Mouse (Mus musculus) heart, postnatal 0 days (tissue): ENCODE measurements around the gene Mn1. TPM values are rescaled to one million over a fixed set of nuclear protein-coding genes. Genes with fewer than 3 reads are reported as not detected.

ENCODE experiments used
- ATAC-seq: fragments of 200-750 bp; cut with Nextera tagmentation; 2 replicates; pipeline ENCODE4 v1.8.0; 2017; ENCODE audit warnings: low read depth, moderate number of reproducible peaks, moderate library complexity; ENCODE audit not compliant: insufficient read depth
- DNase-seq: peaks from one replicate; pipeline ENCODE4 v3.0.0-alpha.2; 2016; ENCODE audit warnings: low spot score
- H3K27ac ChIP-seq: fragments of 300-500 bp; sonication (generic); 2 replicates; pipeline ENCODE4 v1.5.1; 2014; ENCODE audit warnings: low read depth, mild to moderate bottlenecking
- H3K27me3 ChIP-seq: fragments of 300-500 bp; sonication (generic); 2 replicates; pipeline ENCODE4 v1.6.1; 2014; ENCODE audit warnings: low read length, mixed read lengths; ENCODE audit not compliant: control insufficient read depth, insufficient read depth
- H3K36me3 ChIP-seq: fragments of 300-500 bp; sonication (generic); replicated peaks from 2 replicates; pipeline ENCODE4 v1.6.1; 2014; ENCODE audit warnings: low read length, mixed read lengths; ENCODE audit not compliant: control insufficient read depth, insufficient read depth
- H3K4me1 ChIP-seq: fragments of 300-500 bp; sonication (generic); 2 replicates; pipeline ENCODE4 v1.6.1; 2014; ENCODE audit warnings: antibody characterized with exemption; ENCODE audit not compliant: control insufficient read depth, insufficient read depth
- H3K4me2 ChIP-seq: fragments of 300-500 bp; sonication (generic); 2 replicates; pipeline ENCODE4 v1.6.1; 2014; ENCODE audit warnings: low read depth, mild to moderate bottlenecking, low read length, moderate library complexity
- H3K4me3 ChIP-seq: fragments of 300-500 bp; sonication (generic); 2 replicates; pipeline ENCODE4 v1.5.1; 2014; ENCODE audit warnings: low read depth, low read length
- H3K9ac ChIP-seq: fragments of 300-500 bp; sonication (generic); replicated peaks from 2 replicates; pipeline ENCODE4 v1.6.1; 2014; ENCODE audit warnings: low read depth, low read length, mixed read lengths
- H3K9me3 ChIP-seq: fragments of 300-500 bp; sonication (generic); replicated peaks from 2 replicates; pipeline ENCODE4 v1.6.1; 2016; ENCODE audit warnings: low read length; ENCODE audit not compliant: control insufficient read depth
- CTCF ChIP-seq: IDR thresholded peaks from 2 replicates; pipeline ENCODE4 v1.5.1; 2016; ENCODE audit warnings: antibody characterized with exemption, control low read depth, low read depth
- EP300 ChIP-seq: IDR thresholded peaks from 2 replicates; pipeline ENCODE4 v1.6.1; 2016; ENCODE audit warnings: antibody characterized with exemption, low read depth
- WGBS: fragments of 180-500 bp; shearing (Covaris S2); extraction: QIAGEN DNeasy Blood & Tissue Kit; methylation state at CpG from one replicate; pipeline ENCODE4 v1.1.7; 2014; 5-methylcytosine and 5-hydroxymethylcytosine counted together
- polyA plus RNA-seq: library from polyadenylated mRNA; unstranded; fragments of >200 nt; fragmentation: Nextera tagmentation; extraction: Ambion mirVana; gene quantifications from 2 replicates; pipeline ENCODE4 v1.2.1, GENCODE M21; 2015
- total RNA-seq: library from RNA; depleted of rRNA; stranded (reverse); fragments of >200 nt; gene quantifications from 2 replicates; pipeline ENCODE4 v1.2.3, GENCODE M21; 2014; ENCODE audit warnings: low replicate concordance

Mn1 gene
- total and polyA plus RNA-seq, 2 experiments from 2014 or later = 4.5 to 16.4 TPM

DNA sequence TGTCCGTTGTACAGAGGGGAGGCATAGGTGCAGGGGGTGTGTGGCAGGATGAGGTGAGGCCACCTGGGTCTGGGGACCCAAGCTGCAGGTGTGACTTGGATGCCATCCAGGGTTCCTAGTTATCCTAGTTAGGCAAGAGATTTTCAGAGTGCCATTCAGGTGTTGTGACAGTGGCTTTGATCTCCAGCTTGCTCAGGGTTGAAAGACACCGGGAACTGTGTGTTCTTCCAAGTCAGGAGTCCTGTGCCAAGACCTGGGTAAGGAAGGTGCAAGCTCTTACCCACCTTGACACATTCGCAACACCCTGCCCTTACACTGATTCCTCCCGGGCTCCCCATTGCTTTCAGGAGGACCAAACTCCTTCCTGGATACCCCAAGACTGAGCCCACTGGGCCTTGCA is 27.2 kb downstream of the Mn1 start:
- Histone ChIP-seq H3K4me1 (no peaks in the 10 kb centered on the region), H3K4me3 (no peak overlapping the region), H3K27ac (no peak overlapping the region), H3K9ac (no peak overlapping the region), H3K9me3 (no peaks in the 10 kb centered on the region), H3K4me2 (no peak overlapping the region), H3K36me3 (no peaks in the 10 kb centered on the region), H3K27me3 (no peaks in the 10 kb centered on the region)
- TF ChIP-seq CTCF = no peak
- no peak for TF ChIP-seq EP300
- ATAC-seq = no peak
- WGBS = 91% methylated on average over 4 of the region's 4 CpGs
- DNase-seq = no peak

DNA sequence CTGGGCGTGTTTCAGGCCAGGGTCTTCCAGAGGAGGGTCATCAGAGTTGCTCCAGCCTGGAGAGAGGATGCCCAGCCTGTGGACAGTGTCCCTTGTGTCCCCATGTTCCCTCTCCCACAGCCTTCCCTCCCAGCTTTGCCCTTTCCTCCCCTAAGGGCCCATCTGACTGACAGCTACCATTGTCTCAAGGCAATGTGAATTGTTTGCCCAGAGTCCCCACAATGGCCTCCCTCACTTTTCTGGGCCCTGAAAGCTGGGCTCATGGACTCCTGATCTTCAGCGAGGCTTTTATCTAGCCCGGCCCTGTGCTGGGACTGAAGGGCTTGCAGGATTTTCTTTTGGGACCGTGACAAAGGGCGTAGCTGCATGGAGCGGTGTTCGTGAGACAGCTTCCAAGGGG is 29.5 kb downstream of the Mn1 start:
- no peak overlapping the region for H3K27ac ChIP-seq
- H3K4me2 ChIP-seq = no peak overlapping the region
- no peak for TF ChIP-seq CTCF
- TF ChIP-seq EP300 = no peak
- H3K36me3 ChIP-seq = no peaks in the 10 kb centered on the region
- 76% methylated on average over 7 of the region's 7 CpGs for WGBS
- H3K4me3 ChIP-seq = no peak overlapping the region
- DNase-seq = no peak
- no peaks in the 10 kb centered on the region for H3K27me3 ChIP-seq
- no peak overlapping the region for H3K9ac ChIP-seq
- no peak for ATAC-seq
- no peaks in the 10 kb centered on the region for H3K9me3 ChIP-seq
- H3K4me1 ChIP-seq = no peaks in the 10 kb centered on the region

DNA sequence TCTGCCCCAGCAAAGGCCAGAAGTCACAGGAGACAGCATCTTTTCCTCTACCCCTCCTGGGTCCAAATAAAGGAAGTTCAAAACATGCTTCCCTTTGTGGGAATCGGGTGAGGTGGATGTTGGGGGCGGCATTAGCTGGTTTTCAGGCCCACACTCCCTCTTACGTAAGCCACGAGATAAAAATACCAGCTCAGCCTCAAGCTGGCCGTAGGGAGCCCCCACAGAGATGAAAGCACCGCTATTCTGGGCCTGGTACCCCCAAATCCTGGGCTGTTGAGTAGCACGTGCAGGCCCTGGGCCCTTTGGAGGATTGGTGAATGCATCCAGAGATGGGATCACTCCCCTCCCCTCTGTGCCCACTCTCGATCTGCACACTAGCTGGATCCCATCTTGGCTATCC is 32.5 kb downstream of the Mn1 start:
- H3K4me3 ChIP-seq = no peak overlapping the region
- TF ChIP-seq EP300 (no peak), CTCF (no peak)
- H3K9me3 ChIP-seq = no peaks in the 10 kb centered on the region
- ATAC-seq = no peak
- no peaks in the 10 kb centered on the region for H3K4me1 ChIP-seq
- H3K4me2 ChIP-seq = no peak overlapping the region
- no peak overlapping the region for H3K9ac ChIP-seq
- no peak overlapping the region; the same call in 1 of the 2 replicates for H3K27ac ChIP-seq
- whole genome bisulfite sequencing = 53% methylated on average over 8 of the region's 8 CpGs
- no peak for DNase-seq
- H3K36me3 ChIP-seq = no peaks in the 10 kb centered on the region
- no peaks in the 10 kb centered on the region for H3K27me3 ChIP-seq

DNA sequence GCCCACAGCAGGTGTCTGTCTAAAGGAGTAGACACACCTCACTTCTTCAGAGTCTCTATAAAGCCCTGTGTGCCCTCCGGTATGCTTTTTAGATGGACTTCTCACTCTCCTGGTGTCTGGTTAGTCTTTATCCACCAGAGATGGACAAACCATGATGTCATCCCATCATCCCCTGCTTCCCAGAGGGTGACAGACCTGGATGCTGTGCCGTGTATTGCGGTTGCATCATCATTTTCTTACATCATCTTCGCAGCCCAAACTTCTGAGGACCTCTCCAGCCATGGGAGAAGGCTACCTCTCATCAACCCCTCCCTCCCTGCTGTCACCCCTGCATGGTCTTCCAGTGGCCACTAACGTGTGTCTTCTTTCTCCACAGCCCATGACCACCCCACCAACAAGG is 37.1 kb downstream of the Mn1 start:
- Histone ChIP-seq H3K4me3 (no peak overlapping the region), H3K27ac (no peak overlapping the region)
- TF ChIP-seq EP300 (no peak), CTCF (no peak)

DNA sequence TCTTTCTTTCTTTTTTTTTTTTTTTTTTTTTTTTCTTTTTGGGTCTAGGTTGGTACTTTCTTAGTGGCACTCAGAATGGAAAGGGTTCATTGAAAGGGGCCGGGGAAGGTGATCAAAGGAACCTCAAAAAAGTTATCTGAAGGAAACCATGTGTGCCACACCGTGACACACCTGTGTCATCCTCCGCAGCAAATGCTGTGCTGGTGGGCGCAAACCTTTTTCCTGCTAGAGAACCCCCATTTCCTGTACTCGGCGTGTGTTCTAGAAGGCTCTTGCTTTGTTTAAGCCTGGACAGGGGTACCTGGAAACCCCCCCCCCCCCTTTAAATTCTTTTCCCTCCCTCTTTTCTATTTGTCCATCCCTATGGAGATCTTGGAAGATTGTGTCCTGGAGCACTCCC is 37.7 kb downstream of the Mn1 start:
- ATAC-seq (no peak), DNase-seq (no peak)
- no peak overlapping the region for H3K27ac ChIP-seq
- 0 out of 2 replicates have a peak, but pooled peaks cover 8% of the 10 kb centered on the region for H3K36me3 ChIP-seq
- no peaks in the 10 kb centered on the region for H3K4me1 ChIP-seq
- no peaks in the 10 kb centered on the region for H3K9me3 ChIP-seq
- no peak overlapping the region for H3K4me3 ChIP-seq
- H3K4me2 ChIP-seq = no peak overlapping the region
- TF ChIP-seq CTCF (no peak), EP300 (no peak)
- H3K9ac ChIP-seq = no peak overlapping the region
- WGBS = 85% methylated on average over 6 of the region's 6 CpGs
- H3K27me3 ChIP-seq = no peaks in the 10 kb centered on the region

More for the DNA sequence above, 37.1 kb downstream of the Mn1 start:
- Histone ChIP-seq H3K9ac (no peak overlapping the region), H3K27me3 (no peaks in the 10 kb centered on the region), H3K36me3 (0 out of 2 replicates have a peak, but pooled peaks cover 8% of the 10 kb centered on the region), H3K9me3 (no peaks in the 10 kb centered on the region), H3K4me1 (no peaks in the 10 kb centered on the region), H3K4me2 (no peak overlapping the region)
- 69% methylated on average over 5 of the region's 5 CpGs for WGBS
- ATAC-seq (no peak), DNase-seq (no peak)

GRCm38 (mm10) chr5:111458675-111459074 is 41.5 kb downstream of the Mn1 start:
- no peaks in the 10 kb centered on the region for H3K27me3 ChIP-seq
- TF ChIP-seq CTCF (no peak), EP300 (no peak)
- H3K9me3 ChIP-seq = no peaks in the 10 kb centered on the region
- no peak overlapping the region for H3K4me2 ChIP-seq
- no peaks in the 10 kb centered on the region for H3K4me1 ChIP-seq
- 96% methylated on average over 6 of the region's 6 CpGs for WGBS
- ATAC-seq = no peak
- H3K36me3 ChIP-seq = 0 out of 2 replicates have a peak, but pooled peaks cover 8% of the 10 kb centered on the region
- no peak overlapping the region for H3K27ac ChIP-seq
- no peak for DNase-seq
- H3K9ac ChIP-seq = no peak overlapping the region
- H3K4me3 ChIP-seq = no peak overlapping the region
